Mouse (Mus musculus) left cerebral cortex, adult 9 months (tissue): Measurements from ENCODE around the gene Vmn1r176.
"Not testable (repeated sequence)": the region's sequence is repeated elsewhere in the genome, so short reads cannot be mapped to it uniquely, and the experiment has no call there.

Experiments used
- DNase-seq, 2 experiments: peaks; one replicate each; pipeline ENCODE4 v3.0.0; 2022; ENCODE audit warnings: low spot score in 2 of 2

Vmn1r176 gene

DNA sequence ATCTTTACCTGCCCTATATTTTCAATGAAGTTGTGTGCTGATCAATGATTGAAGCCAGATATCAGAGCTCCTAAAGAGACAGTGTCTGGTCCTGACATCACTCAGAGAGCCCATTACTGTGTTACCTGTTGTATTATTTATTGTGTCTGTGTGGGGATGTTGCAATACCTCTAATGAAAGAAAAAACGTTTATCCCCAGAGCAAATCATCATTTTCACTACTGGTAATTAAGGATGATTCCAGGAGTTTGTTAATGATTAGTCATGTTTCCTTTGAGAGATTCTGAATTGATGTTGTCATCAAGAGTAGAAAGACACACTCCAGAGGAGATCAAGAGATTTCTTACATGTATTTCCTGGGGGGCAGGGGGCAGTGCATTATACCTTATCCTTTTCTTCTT, at the start of gene Vmn1r176:
Gene Vmn1r176 (minus strand): TSS at position 101 of the 400 bp plus-strand sequence.
- DNase-seq, result not testable (repeated sequence)

GRCm38 (mm10) chr7:23876918-23877317, 39.7 kb upstream of the Vmn1r176 start:
- DNase-seq, result not testable (repeated sequence)

- not testable (repeated sequence) for DNase-seq
Observed at GRCm38 (mm10) chr7:23866349-23866748, 29.2 kb upstream of the Vmn1r176 start, which contains the start of gene Vmn1r177. Vmn1r177 (minus strand) TSS chr7:23866449.

GRCm38 (mm10) chr7:23810543-23810942, 26.6 kb downstream of the Vmn1r176 start, which contains the start of gene Vmn1r175:
Vmn1r175 (minus strand) TSS chr7:23810643.
- DNase-seq, result not testable (repeated sequence)

DNA sequence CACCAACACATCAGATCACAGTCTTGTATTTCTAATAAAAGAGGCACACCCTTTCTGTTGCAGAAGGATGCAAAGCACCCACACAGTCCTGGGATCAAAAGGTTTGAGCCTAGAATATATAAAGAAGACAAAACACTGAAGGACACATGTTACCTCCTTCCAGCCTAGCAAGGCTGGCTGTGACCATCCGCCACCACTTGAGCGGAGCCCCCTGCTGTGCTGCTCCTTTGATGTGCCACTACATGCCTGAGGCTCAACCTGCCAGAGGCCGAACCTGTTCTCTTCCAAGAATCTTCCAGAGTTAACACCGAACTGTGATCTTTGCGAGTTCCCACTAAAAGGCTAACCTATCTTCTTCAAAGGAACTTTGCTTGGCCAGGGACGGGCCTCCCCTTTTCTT, 52.6 kb downstream of the Vmn1r176 start:
- DNase-seq, result no peak
